Mouse (Mus musculus) G1E (cell line): ENCODE measurements around the gene Igsf3. TPM values are rescaled to one million over a fixed set of nuclear protein-coding genes. Genes with fewer than 3 reads are reported as not detected.

Experiments
- ATAC-seq: 2 replicates; pipeline ENCODE4 v1.8.0; 2016; ENCODE audit warnings: mild to moderate bottlenecking; ENCODE audit not compliant: insufficient number of reproducible peaks, poor library complexity, low FRiP score, severe bottlenecking; ENCODE audit errors: extremely low read depth
- DNase-seq: peaks from one replicate; pipeline ENCODE4 v3.0.0; 2012; ENCODE audit warnings: low spot score
- H3K27me3 ChIP-seq: 2 replicates; pipeline ENCODE4 v1.6.1; 2012; ENCODE audit warnings: mild to moderate bottlenecking, low read length, inconsistent platforms; ENCODE audit not compliant: insufficient read depth
- H3K36me3 ChIP-seq: replicated peaks from 2 replicates; pipeline ENCODE3; 2012; ENCODE audit warnings: mild to moderate bottlenecking, inconsistent platforms
- H3K4me1 ChIP-seq: 2 replicates; pipeline ENCODE4 v1.6.1; 2012; ENCODE audit warnings: low read depth, low read length, inconsistent platforms, mixed read lengths; ENCODE audit not compliant: insufficient read depth
- H3K4me3 ChIP-seq: 2 replicates; pipeline ENCODE4 v1.5.1; 2012; ENCODE audit warnings: low read depth, mild to moderate bottlenecking, inconsistent platforms, low read length, moderate library complexity, mixed read lengths
- H3K9me3 ChIP-seq: replicated peaks from 2 replicates; pipeline ENCODE4 v1.6.1; 2012; ENCODE audit warnings: inconsistent platforms
- CTCF ChIP-seq: IDR thresholded peaks from 2 replicates; pipeline ENCODE4 v1.5.1; 2012; ENCODE audit warnings: low read depth, low read length, inconsistent platforms, mixed read lengths
- GATA1 ChIP-seq: IDR thresholded peaks from 2 replicates; pipeline ENCODE4 v1.6.1; 2012; ENCODE audit warnings: borderline replicate concordance, low read length, inconsistent platforms, mixed read lengths
- GATA2 ChIP-seq: IDR thresholded peaks from 2 replicates; pipeline ENCODE4 v1.6.1; 2012; ENCODE audit warnings: low read depth, low read length, inconsistent platforms, borderline replicate concordance
- POLR2AphosphoS5 ChIP-seq: IDR thresholded peaks from 2 replicates; pipeline ENCODE4 v1.6.1; 2012; ENCODE audit warnings: low read depth, low read length, inconsistent platforms; ENCODE audit not compliant: insufficient replicate concordance
- TAL1 ChIP-seq: conservative IDR thresholded peaks from 2 replicates; pipeline ENCODE4 v1.6.1; 2012; ENCODE audit warnings: low read depth, low read length, inconsistent platforms, mixed read lengths
- polyA plus RNA-seq: library from polyadenylated mRNA; stranded (reverse); fragments of >175 nt; gene quantifications from 2 replicates; pipeline ENCODE4 v1.2.3, GENCODE M21; 2012
- total RNA-seq, 2 experiments: library from RNA; stranded (forward) in 1 of 2; stranded (reverse) in 1 of 2; fragments of 200-1000 nt in 1 of 2; fragments of >200 nt in 1 of 2; fragmentation: Nextera tagmentation in 1 of 2; gene quantifications; 2 replicates each; pipeline ENCODE4 v1.2.3; 2014 to 2017

Igsf3 gene
- total RNA-seq (2014; fragmentation: Nextera tagmentation), result 29.4 and 33.0 TPM in 2 replicates
- total RNA-seq (2017), result 16.1 and 19.1 TPM in 2 replicates
- polyA plus RNA-seq, result 9.4 and 14.6 TPM in 2 replicates

GRCm38 (mm10) chr3:101376538-101377247 is at the start of gene Igsf3:
TSS of gene Igsf3 (plus strand) at chr3:101377083.
- peaks cover 94% of the 10 kb centered on the region for H3K4me1 ChIP-seq
- H3K27me3 ChIP-seq, result no peaks in the 10 kb centered on the region
- no peak for TF ChIP-seq POLR2AphosphoS5
- TF ChIP-seq GATA1, result no peak
- TF ChIP-seq CTCF, result no peak
- no peak for TF ChIP-seq TAL1
- TF ChIP-seq GATA2, result no peak
- peaks cover 37% of the 10 kb centered on the region for H3K36me3 ChIP-seq
- H3K9me3 ChIP-seq, result no peaks in the 10 kb centered on the region
- peak within 1 kb of the TSS; percentile 77 for H3K4me3 ChIP-seq
- ATAC-seq, result peak; percentile 25; the same call in 1 of the 2 replicates
- peak; percentile 91 for DNase-seq

GRCm38 (mm10) chr3:101327248-101327647 is 49.6 kb upstream of the Igsf3 start:
- H3K36me3 ChIP-seq, result no peaks in the 10 kb centered on the region
- no peaks in the 10 kb centered on the region for H3K9me3 ChIP-seq
- ATAC-seq (no peak), DNase-seq (no peak)
- TF ChIP-seq POLR2AphosphoS5, result no peak
- TF ChIP-seq TAL1, result no peak
- TF ChIP-seq CTCF, result no peak
- TF ChIP-seq GATA2, result no peak
- no peak for TF ChIP-seq GATA1
- no peak overlapping the region for H3K4me3 ChIP-seq
- peaks cover 32% of the 10 kb centered on the region for H3K4me1 ChIP-seq
- H3K27me3 ChIP-seq, result peaks cover 3% of the 10 kb centered on the region; the same call in 1 of the 2 replicates

DNA sequence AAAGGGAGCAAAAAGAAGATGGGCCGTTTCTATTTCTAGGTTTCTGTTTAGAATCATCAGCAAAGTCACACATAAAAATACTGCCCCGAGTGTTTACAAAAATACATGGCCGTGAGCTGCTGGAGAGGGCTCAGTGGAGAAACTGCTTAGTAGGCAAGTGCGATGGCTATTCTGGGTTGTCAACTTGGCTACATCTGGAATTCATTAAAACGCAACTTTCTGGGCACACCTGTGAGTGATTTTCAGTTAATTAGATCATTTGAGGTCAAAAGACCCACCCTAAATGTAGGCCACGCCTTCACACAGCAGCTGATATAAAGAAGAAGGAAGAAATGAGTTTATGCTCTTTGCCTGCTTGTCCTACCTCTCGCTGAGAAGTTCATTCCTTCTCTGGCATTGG is 48.3 kb upstream of the Igsf3 start:
- Histone ChIP-seq H3K9me3 (no peaks in the 10 kb centered on the region), H3K4me1 (peaks cover 28% of the 10 kb centered on the region), H3K36me3 (no peaks in the 10 kb centered on the region), H3K4me3 (no peak overlapping the region), H3K27me3 (peaks cover under 1% of the 10 kb centered on the region; the same call in 1 of the 2 replicates)
- ATAC-seq, result no peak
- TF ChIP-seq GATA2 (no peak), GATA1 (no peak), POLR2AphosphoS5 (no peak), TAL1 (no peak), CTCF (no peak)
- no peak for DNase-seq

GRCm38 (mm10) chr3:101343199-101343924 is 33.5 kb upstream of the Igsf3 start:
- no peak for ATAC-seq
- H3K4me3 ChIP-seq, result no peak overlapping the region
- H3K4me1 ChIP-seq, result peaks cover 32% of the 10 kb centered on the region
- peaks cover 2% of the 10 kb centered on the region for H3K36me3 ChIP-seq
- peaks cover 5% of the 10 kb centered on the region for H3K9me3 ChIP-seq
- no peaks in the 10 kb centered on the region for H3K27me3 ChIP-seq
- TF ChIP-seq GATA1 (no peak), POLR2AphosphoS5 (no peak), CTCF (no peak), TAL1 (no peak), GATA2 (no peak)
- DNase-seq, result no peak

DNA sequence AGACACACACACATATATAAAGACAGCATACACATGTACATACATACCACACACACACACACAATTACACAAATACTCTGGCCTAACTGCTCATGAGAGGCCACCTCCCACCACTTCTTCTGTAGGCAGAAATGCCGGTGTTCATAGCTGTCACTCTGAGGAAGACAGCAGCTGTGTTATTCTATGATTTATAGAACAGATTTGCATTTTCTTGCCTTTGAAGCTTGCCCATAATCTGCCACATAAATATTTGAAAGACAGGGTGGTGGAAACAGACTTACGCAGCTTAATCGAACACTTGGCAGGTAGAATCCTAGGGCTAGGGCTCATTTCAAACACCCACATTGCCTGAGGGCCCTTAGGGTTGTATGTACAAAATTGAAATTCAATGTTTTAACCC is 32.6 kb upstream of the Igsf3 start:
- Histone ChIP-seq H3K9me3 (peaks cover 5% of the 10 kb centered on the region), H3K36me3 (peaks cover 2% of the 10 kb centered on the region), H3K27me3 (no peaks in the 10 kb centered on the region), H3K4me3 (no peak overlapping the region), H3K4me1 (peaks cover 41% of the 10 kb centered on the region)
- ATAC-seq, result no peak
- DNase-seq, result no peak
- no peak for TF ChIP-seq CTCF
- no peak for TF ChIP-seq POLR2AphosphoS5
- no peak for TF ChIP-seq GATA2
- TF ChIP-seq GATA1, result no peak
- TF ChIP-seq TAL1, result no peak

DNA sequence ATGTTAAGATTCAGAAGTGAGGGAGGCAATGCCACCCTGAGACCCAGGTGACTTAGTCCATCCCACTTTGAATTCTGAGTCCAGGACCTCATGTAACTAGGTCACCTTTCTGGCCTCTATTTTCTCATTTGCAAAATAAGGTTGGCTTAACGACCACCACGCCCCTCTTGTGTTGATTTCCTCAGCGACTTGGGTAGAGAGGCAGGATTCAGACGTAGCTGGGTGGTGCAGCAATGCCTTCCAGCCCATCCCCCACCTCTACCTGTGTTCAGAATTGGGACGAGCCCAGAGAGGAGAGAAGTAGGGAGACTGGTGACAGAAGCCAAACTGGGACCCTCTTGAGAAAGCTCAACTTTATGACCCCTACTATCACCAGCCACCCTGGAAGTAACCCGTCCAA is 31.6 kb upstream of the Igsf3 start:
- ATAC-seq, result no peak
- no peak for DNase-seq
- Histone ChIP-seq H3K36me3 (peaks cover 2% of the 10 kb centered on the region), H3K9me3 (peaks cover 5% of the 10 kb centered on the region), H3K4me3 (no peak overlapping the region), H3K27me3 (no peaks in the 10 kb centered on the region), H3K4me1 (peaks cover 49% of the 10 kb centered on the region)
- no peak for TF ChIP-seq TAL1
- TF ChIP-seq GATA2, result no peak
- no peak for TF ChIP-seq POLR2AphosphoS5
- no peak for TF ChIP-seq CTCF
- TF ChIP-seq GATA1, result no peak
